Mouse (Mus musculus) CD4-positive helper T cell, adult 2 months (primary cell): ENCODE results near the gene 2300009A05Rik.

ENCODE experiments used
- DNase-seq: peaks from one replicate; pipeline ENCODE4 v3.0.0-alpha.2; 2012; ENCODE audit warnings: low read depth, missing footprints, low spot score

2300009A05Rik gene

DNA sequence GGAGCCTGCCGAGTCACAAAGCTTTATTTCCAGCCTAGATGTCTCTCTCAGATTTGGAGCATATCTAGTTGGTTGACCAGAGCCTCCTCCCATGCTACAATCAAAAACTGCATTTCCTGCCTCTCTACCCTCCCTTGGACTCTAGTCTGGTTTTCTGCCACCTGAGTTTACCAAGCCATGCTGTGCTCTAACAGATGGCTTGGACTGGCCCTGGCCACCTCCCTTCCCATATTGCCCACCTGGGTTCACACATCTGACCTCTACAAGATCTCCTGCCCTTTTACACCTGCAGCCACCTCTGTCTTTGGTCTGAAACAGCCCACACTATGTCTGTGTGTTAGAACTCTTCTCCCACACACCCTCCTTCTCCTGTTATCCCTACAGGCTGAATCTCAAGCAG, 50.9 kb downstream of the 2300009A05Rik start:
- no peak for DNase-seq

- no peak for DNase-seq
Observed at GRCm38 (mm10) chr9:63346029-63346428, 53.0 kb downstream of the 2300009A05Rik start.
